Mouse (Mus musculus): ENCODE measurements around the gene Ift140. TPM values are rescaled to one million over a fixed set of nuclear protein-coding genes. Genes with fewer than 3 reads are reported as not detected.

Ift140 gene
- total and polyA plus RNA-seq, 3 experiments, result 3.4 to 9.0 TPM; not detected in 1

DNA sequence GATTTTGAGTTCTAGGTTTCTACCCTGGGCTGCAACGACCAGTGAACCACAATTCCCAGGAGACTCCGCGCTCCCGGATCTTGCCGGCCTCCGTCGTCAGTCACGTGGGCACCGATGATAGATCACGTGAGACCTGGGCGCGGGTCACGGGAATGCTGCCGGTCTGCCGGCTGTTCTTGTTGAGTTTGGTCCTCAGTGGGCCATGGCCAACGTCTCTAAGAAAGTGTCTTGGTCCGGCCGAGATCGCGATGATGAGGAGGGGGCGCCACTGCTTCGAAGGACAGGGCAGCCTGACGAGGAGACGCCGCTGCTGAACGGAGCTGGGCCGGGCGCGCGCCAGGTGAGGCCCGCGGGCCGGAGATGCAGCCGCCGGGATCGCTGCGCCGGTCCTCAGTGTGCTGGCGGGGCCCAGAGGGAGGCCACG lies 117.4 kb downstream of the Ift140 start, which contains the start of gene Clcn7 (continued):
- no peak for TF ChIP-seq MEF2A (IDR thresholded peaks at IDR 0.05; ENCODE audit: extremely low read depth, insufficient replicate concordance, low read depth, low read length, poor library complexity, severe bottlenecking)

DNA sequence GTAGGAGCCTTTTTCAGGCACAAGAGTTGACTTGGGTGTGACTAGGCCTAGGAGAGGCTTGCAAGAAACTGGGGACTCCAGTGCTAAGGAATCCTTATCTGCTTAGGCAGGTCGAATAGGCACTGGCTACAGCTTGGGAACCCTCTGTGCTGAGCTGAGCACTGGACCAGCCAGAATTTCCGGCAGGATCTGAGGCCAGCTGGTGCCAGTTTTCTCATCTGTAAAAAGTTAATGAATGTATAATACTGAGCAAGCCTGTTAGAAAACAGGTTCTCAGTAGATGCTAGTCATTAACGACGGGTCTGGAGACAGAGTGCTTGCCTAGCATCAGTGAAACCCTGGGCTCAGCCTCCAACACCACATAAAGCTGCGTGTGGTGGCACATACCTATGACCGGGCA lies 119.7 kb downstream of the Ift140 start:
- TF ChIP-seq ZMIZ1 (IDR thresholded peaks at IDR 0.05; ENCODE audit: low read depth, low read length) (no peak), HCFC1 (IDR thresholded peaks at IDR 0.05; ENCODE audit: low read depth, low read length) (no peak), TAL1 (IDR thresholded peaks at IDR 0.05; ENCODE audit: low read length) (no peak), SMC3 (IDR thresholded peaks at IDR 0.05; ENCODE audit: low read depth, low read length) (no peak), TCF12 (IDR thresholded peaks at IDR 0.05; ENCODE audit: low read depth, low read length) (no peak), MAZ (IDR thresholded peaks at IDR 0.05; ENCODE audit: low read depth, low read length) (no peak), UBTF (IDR thresholded peaks at IDR 0.05; ENCODE audit: borderline replicate concordance, insufficient read depth, low read depth, low read length) (no peak), RAD21 (IDR thresholded peaks at IDR 0.05; ENCODE audit: low read depth, low read length) (no peak), GABPA (IDR thresholded peaks at IDR 0.05; ENCODE audit: low read depth, low read length) (no peak)
- Histone ChIP-seq H3K36me3 (ENCODE audit: control insufficient read depth in 1 of 2, insufficient read depth in 2 of 2, low read length in 2 of 2) (peaks cover 0 to 9% of the 10 kb centered on the region in 2 experiments; a peak in 2 of 4 replicates), H3K4me3 (ENCODE audit: control insufficient read depth in 1 of 2, insufficient read depth in 1 of 2, low read depth in 2 of 2, low read length in 2 of 2) (no peak overlapping the region), H3K9me3 (replicated peaks; ENCODE audit: insufficient read depth, low read length) (no peaks in the 10 kb centered on the region), H3K27me3 (ENCODE audit: control insufficient read depth in 1 of 2, insufficient read depth in 2 of 2, low read length in 2 of 2) (no peaks in the 10 kb centered on the region), H3K27ac (ENCODE audit: control insufficient read depth, low read depth, low read length) (no peak overlapping the region), H3K4me1 (ENCODE audit: control insufficient read depth in 1 of 2, insufficient read depth in 2 of 2, low read length in 2 of 2) (peaks cover 0 to 13% of the 10 kb centered on the region in 2 experiments; a peak in 2 of 4 replicates), H3K79me2 (ENCODE audit: control insufficient read depth, insufficient read depth, low read length, poor library complexity) (peaks cover 24% of the 10 kb centered on the region), H3K9ac (ENCODE audit: control insufficient read depth, low read depth, low read length, poor library complexity, severe bottlenecking) (no peak overlapping the region)
- no peak for DNase-seq (ENCODE audit: low read depth, low spot score)

DNA sequence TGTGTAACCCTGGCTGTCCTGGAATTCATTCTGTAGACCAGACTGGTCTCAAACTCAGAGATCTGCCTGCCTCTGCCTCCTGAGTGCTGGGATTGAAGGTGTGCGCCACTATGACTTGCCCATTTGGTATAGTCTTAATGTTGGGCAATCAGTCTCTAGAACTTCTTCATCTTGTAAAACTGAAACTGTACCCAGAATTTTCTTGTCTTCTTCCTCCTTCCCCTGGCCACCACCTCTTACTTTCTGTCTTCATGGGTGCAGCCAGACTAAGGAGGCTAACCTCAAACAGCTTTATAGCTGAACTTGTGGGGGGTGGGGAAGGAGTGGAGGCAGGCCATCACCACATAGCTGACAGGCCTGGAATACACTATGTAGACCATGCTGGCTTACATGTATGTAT lies 122.9 kb downstream of the Ift140 start:
- H3K79me2 ChIP-seq (ENCODE audit: control insufficient read depth, insufficient read depth, low read length, poor library complexity), result peaks cover 18% of the 10 kb centered on the region
- peaks cover 0 to 6% of the 10 kb centered on the region in 2 experiments; a peak in 2 of 4 replicates for H3K36me3 ChIP-seq (ENCODE audit: control insufficient read depth in 1 of 2, insufficient read depth in 2 of 2, low read length in 2 of 2)
- no peaks in the 10 kb centered on the region for H3K27me3 ChIP-seq (ENCODE audit: control insufficient read depth in 1 of 2, insufficient read depth in 2 of 2, low read length in 2 of 2)
- no peak for DNase-seq (ENCODE audit: low read depth, low spot score)
- H3K9me3 ChIP-seq (replicated peaks; ENCODE audit: insufficient read depth, low read length), result no peaks in the 10 kb centered on the region
- TF ChIP-seq ZMIZ1 (IDR thresholded peaks at IDR 0.05; ENCODE audit: low read depth, low read length) (no peak), POLR2A (IDR thresholded peaks at IDR 0.05; ENCODE audit: control insufficient read depth in 1 of 2, insufficient read depth in 1 of 2, low read depth in 1 of 2, low read length in 2 of 2, poor library complexity in 1 of 2) (no peak), POLR2AphosphoS2 (IDR thresholded peaks at IDR 0.05; ENCODE audit: low read length) (no peak), MAZ (IDR thresholded peaks at IDR 0.05; ENCODE audit: low read depth, low read length) (no peak), MAX (IDR thresholded peaks at IDR 0.05; ENCODE audit: low read length) (no peak), RAD21 (IDR thresholded peaks at IDR 0.05; ENCODE audit: low read depth, low read length) (no peak), GATA1 (IDR thresholded peaks at IDR 0.05; ENCODE audit: low read depth, low read length) (no peak), POLR2AphosphoS5 (IDR thresholded peaks at IDR 0.05; ENCODE audit: borderline replicate concordance, low read depth, low read length) (no peak), ZNF384 (IDR thresholded peaks at IDR 0.05; ENCODE audit: low read depth, low read length) (no peak), MAFK (IDR thresholded peaks at IDR 0.05; ENCODE audit: borderline replicate concordance, low read depth, low read length) (no peak), SMC3 (IDR thresholded peaks at IDR 0.05; ENCODE audit: low read depth, low read length) (no peak)
- peaks cover 0 to 10% of the 10 kb centered on the region in 2 experiments; a peak in 2 of 4 replicates for H3K4me1 ChIP-seq (ENCODE audit: control insufficient read depth in 1 of 2, insufficient read depth in 2 of 2, low read length in 2 of 2)
- H3K9ac ChIP-seq (ENCODE audit: control insufficient read depth, low read depth, low read length, poor library complexity, severe bottlenecking), result no peak overlapping the region
- H3K4me3 ChIP-seq (ENCODE audit: control insufficient read depth in 1 of 2, insufficient read depth in 1 of 2, low read depth in 2 of 2, low read length in 2 of 2), result no peak overlapping the region
- no peak overlapping the region for H3K27ac ChIP-seq (ENCODE audit: control insufficient read depth, low read depth, low read length)

Measured in MEL (cell line).